Mouse (Mus musculus) thymus, adult 2 months (tissue): ENCODE data around the gene Wdr66.

ENCODE experiments used
- CTCF ChIP-seq: fragments of 200-500 bp; IDR thresholded peaks from 2 replicates; pipeline ENCODE4 v1.5.1; 2012; ENCODE audit warnings: mild to moderate bottlenecking, control low read depth, low read length, moderate library complexity, borderline replicate concordance; ENCODE audit not compliant: control insufficient read depth, poor library complexity, insufficient read depth; ENCODE audit errors: extremely low read depth
- POLR2A ChIP-seq: fragments of 200-500 bp; IDR thresholded peaks from 2 replicates; pipeline ENCODE4 v1.6.1; 2012; ENCODE audit warnings: mild to moderate bottlenecking, low read length, control low read depth, moderate library complexity; ENCODE audit not compliant: control insufficient read depth, poor library complexity, insufficient read depth; ENCODE audit errors: extremely low read depth

- TF ChIP-seq CTCF (no peak), POLR2A (no peak)
Measured at GRCm38 (mm10) chr5:123320136-123320535, 68.2 kb downstream of the Wdr66 start.
